Mouse (Mus musculus) Muller cell, postnatal 12 days (primary cell): ENCODE measurements around the gene Gm6899.

Experiments used
- DNase-seq: peaks from one replicate; pipeline ENCODE4 v3.0.0-alpha.2; 2015; ENCODE audit errors: inconsistent ontology term

The Gm6899 gene

GRCm38 (mm10) chr11:26642141-26642540 lies 49.1 kb downstream of the Gm6899 start:
- DNase-seq = no peak
